Mouse (Mus musculus) lung, postnatal 0 days (tissue): Measurements from ENCODE around the gene Insr.
A peak's percentile ranks its signal among the peaks of the same experiment; 100 is the strongest.

Source experiments
- CTCF ChIP-seq: IDR thresholded peaks from 2 replicates; pipeline ENCODE4 v1.5.1; 2016; ENCODE audit warnings: antibody characterized with exemption, mild to moderate bottlenecking
- EP300 ChIP-seq: IDR thresholded peaks from 2 replicates; pipeline ENCODE4 v1.6.1; 2016; ENCODE audit warnings: antibody characterized with exemption, mild to moderate bottlenecking, control low read depth

GRCm38 (mm10) chr8:3252665-3253064 is 26.8 kb downstream of the Insr start:
- TF ChIP-seq CTCF: 0 out of 2 replicates have a peak, but pooled peaks have one; percentile 11
- TF ChIP-seq EP300: peak; percentile 50
